Mouse (Mus musculus) heart, postnatal 0 days (tissue): ENCODE measurements at regions not wholly inside any gene's neighbourhood (a gene's known extent, or its start where the extent isn't known, plus 50 kb on each side); places are given as distances from the start of the nearest gene placed in this dataset.

ENCODE experiments used
- ATAC-seq: fragments of 200-750 bp; cut with Nextera tagmentation; 2 replicates; pipeline ENCODE4 v1.8.0; 2017; ENCODE audit warnings: low read depth, moderate number of reproducible peaks, moderate library complexity; ENCODE audit not compliant: insufficient read depth
- DNase-seq: peaks from one replicate; pipeline ENCODE4 v3.0.0-alpha.2; 2016; ENCODE audit warnings: low spot score
- H3K27ac ChIP-seq: fragments of 300-500 bp; sonication (generic); 2 replicates; pipeline ENCODE4 v1.5.1; 2014; ENCODE audit warnings: low read depth, mild to moderate bottlenecking
- H3K27me3 ChIP-seq: fragments of 300-500 bp; sonication (generic); 2 replicates; pipeline ENCODE4 v1.6.1; 2014; ENCODE audit warnings: low read length, mixed read lengths; ENCODE audit not compliant: control insufficient read depth, insufficient read depth
- H3K36me3 ChIP-seq: fragments of 300-500 bp; sonication (generic); replicated peaks from 2 replicates; pipeline ENCODE4 v1.6.1; 2014; ENCODE audit warnings: low read length, mixed read lengths; ENCODE audit not compliant: control insufficient read depth, insufficient read depth
- H3K4me1 ChIP-seq: fragments of 300-500 bp; sonication (generic); 2 replicates; pipeline ENCODE4 v1.6.1; 2014; ENCODE audit warnings: antibody characterized with exemption; ENCODE audit not compliant: control insufficient read depth, insufficient read depth
- H3K4me2 ChIP-seq: fragments of 300-500 bp; sonication (generic); 2 replicates; pipeline ENCODE4 v1.6.1; 2014; ENCODE audit warnings: low read depth, mild to moderate bottlenecking, low read length, moderate library complexity
- H3K4me3 ChIP-seq: fragments of 300-500 bp; sonication (generic); 2 replicates; pipeline ENCODE4 v1.5.1; 2014; ENCODE audit warnings: low read depth, low read length
- H3K9ac ChIP-seq: fragments of 300-500 bp; sonication (generic); replicated peaks from 2 replicates; pipeline ENCODE4 v1.6.1; 2014; ENCODE audit warnings: low read depth, low read length, mixed read lengths
- H3K9me3 ChIP-seq: fragments of 300-500 bp; sonication (generic); replicated peaks from 2 replicates; pipeline ENCODE4 v1.6.1; 2016; ENCODE audit warnings: low read length; ENCODE audit not compliant: control insufficient read depth
- CTCF ChIP-seq: IDR thresholded peaks from 2 replicates; pipeline ENCODE4 v1.5.1; 2016; ENCODE audit warnings: antibody characterized with exemption, control low read depth, low read depth
- EP300 ChIP-seq: IDR thresholded peaks from 2 replicates; pipeline ENCODE4 v1.6.1; 2016; ENCODE audit warnings: antibody characterized with exemption, low read depth
- WGBS: fragments of 180-500 bp; shearing (Covaris S2); extraction: QIAGEN DNeasy Blood & Tissue Kit; methylation state at CpG from one replicate; pipeline ENCODE4 v1.1.7; 2014; 5-methylcytosine and 5-hydroxymethylcytosine counted together

GRCm38 (mm10) chr11:48605223-48605824 is 194.8 kb upstream of the Rack1 start:
- 35% methylated on average over 5 of the region's 5 CpGs for WGBS
- no peak overlapping the region for H3K27ac ChIP-seq
- no peak overlapping the region for H3K4me3 ChIP-seq
- no peaks in the 10 kb centered on the region for H3K27me3 ChIP-seq
- no peak overlapping the region for H3K9ac ChIP-seq
- H3K36me3 ChIP-seq, result no peaks in the 10 kb centered on the region
- TF ChIP-seq CTCF (no peak), EP300 (peak; percentile 42; the same call in 1 of the 2 replicates)
- no peak overlapping the region for H3K4me2 ChIP-seq
- no peaks in the 10 kb centered on the region for H3K4me1 ChIP-seq
- no peaks in the 10 kb centered on the region for H3K9me3 ChIP-seq
- peak; percentile 69 for ATAC-seq
- peak; percentile 60 for DNase-seq

GRCm38 (mm10) chr11:48601096-48601495 is 199.0 kb upstream of the Rack1 start:
- H3K4me3 ChIP-seq, result no peak overlapping the region
- no peak for DNase-seq
- no peaks in the 10 kb centered on the region for H3K27me3 ChIP-seq
- no peak for ATAC-seq
- no peaks in the 10 kb centered on the region for H3K9me3 ChIP-seq
- H3K4me1 ChIP-seq, result no peaks in the 10 kb centered on the region
- no peak overlapping the region for H3K27ac ChIP-seq
- WGBS, result 60% methylated on average over 1 of the region's 1 CpGs
- no peak overlapping the region for H3K4me2 ChIP-seq
- TF ChIP-seq CTCF (no peak), EP300 (no peak)
- H3K36me3 ChIP-seq, result no peaks in the 10 kb centered on the region
- no peak overlapping the region for H3K9ac ChIP-seq

- Histone ChIP-seq H3K27me3 (no peaks in the 10 kb centered on the region), H3K9me3 (no peaks in the 10 kb centered on the region), H3K4me2 (no peak overlapping the region), H3K36me3 (no peaks in the 10 kb centered on the region), H3K27ac (no peak overlapping the region), H3K9ac (no peak overlapping the region), H3K4me3 (no peak overlapping the region), H3K4me1 (no peaks in the 10 kb centered on the region)
- no peak for DNase-seq
- no peak for TF ChIP-seq CTCF
- TF ChIP-seq EP300, result no peak
- ATAC-seq, result no peak
- WGBS, result 47% methylated on average over 5 of the region's 5 CpGs
Measured at GRCm38 (mm10) chr11:48599573-48600127, 200.5 kb upstream of the Rack1 start.

GRCm38 (mm10) chr11:48599033-48599432 is 201.1 kb upstream of the Rack1 start:
- no peak overlapping the region for H3K27ac ChIP-seq
- DNase-seq, result no peak
- TF ChIP-seq CTCF, result no peak
- no peak for TF ChIP-seq EP300
- no peaks in the 10 kb centered on the region for H3K27me3 ChIP-seq
- H3K9me3 ChIP-seq, result no peaks in the 10 kb centered on the region
- no peak overlapping the region for H3K4me2 ChIP-seq
- no peaks in the 10 kb centered on the region for H3K36me3 ChIP-seq
- H3K4me3 ChIP-seq, result no peak overlapping the region
- ATAC-seq, result no peak
- H3K9ac ChIP-seq, result no peak overlapping the region
- no peaks in the 10 kb centered on the region for H3K4me1 ChIP-seq

DNA sequence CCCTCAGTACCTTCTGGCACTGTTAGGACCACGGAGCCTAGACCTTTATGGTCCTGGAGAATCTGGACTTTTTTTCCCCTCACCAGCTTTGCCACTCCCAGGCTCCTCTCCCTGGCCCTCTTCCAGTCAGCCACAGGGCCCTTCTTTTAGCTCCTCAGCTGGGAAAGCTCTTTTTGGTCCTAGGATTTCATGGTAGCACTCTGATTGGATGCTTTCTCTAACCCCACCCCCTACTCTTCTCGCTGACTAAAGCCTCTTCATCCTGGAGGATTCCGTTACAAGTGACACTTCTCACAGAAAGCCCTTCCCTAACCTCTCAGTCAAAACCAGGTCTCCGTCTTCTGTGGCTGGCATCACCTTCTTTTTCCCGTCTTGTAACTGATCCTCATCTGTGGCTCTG is 205.7 kb upstream of the Rack1 start:
- DNase-seq (no peak), ATAC-seq (no peak)
- no peaks in the 10 kb centered on the region for H3K36me3 ChIP-seq
- H3K4me2 ChIP-seq, result no peak overlapping the region
- H3K27me3 ChIP-seq, result no peaks in the 10 kb centered on the region
- 27% methylated on average over 5 of the region's 5 CpGs for WGBS
- no peaks in the 10 kb centered on the region for H3K9me3 ChIP-seq
- H3K27ac ChIP-seq, result no peak overlapping the region
- no peak for TF ChIP-seq EP300
- no peak for TF ChIP-seq CTCF
- H3K4me1 ChIP-seq, result no peaks in the 10 kb centered on the region
- no peak overlapping the region for H3K4me3 ChIP-seq
- H3K9ac ChIP-seq, result no peak overlapping the region
